In the genomic region with DNA sequence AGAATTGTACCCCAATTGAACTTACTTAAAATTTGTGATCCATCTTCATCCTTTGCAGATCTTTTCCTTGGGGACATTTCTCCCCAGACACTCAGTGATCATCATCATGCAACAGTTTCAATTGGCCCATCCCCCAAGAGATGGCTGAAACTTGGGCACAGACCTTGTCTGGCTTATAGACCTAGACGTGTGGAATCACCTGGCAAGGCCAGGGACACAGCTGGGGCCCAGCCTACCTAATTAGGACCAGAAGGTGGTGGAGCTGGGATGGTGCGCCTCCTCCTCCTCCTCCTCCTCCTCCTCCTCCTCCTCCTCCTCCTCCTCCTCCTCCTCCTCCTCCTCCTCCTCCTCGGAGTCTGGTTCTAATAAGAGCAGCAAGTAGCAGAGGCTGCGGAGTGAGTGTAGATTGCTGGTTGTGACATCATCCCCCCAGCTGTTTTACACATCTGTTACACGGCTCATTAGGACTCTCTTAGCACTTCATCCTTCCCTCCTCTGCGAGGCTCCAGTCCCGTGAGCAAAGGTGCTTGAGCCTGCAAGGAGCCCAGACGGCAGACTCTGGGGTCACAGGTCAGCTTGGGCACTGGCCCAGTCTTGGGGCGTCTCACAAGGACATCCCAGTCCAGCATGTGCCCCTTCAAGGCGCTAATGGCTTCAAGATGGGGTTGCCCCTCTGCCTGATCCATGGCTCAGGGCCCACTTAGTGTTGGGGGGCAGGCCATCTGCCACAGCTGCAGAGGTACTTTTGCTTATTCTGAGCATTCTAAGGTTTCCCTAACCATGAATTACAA, we compare ENCODE assay signal across 33 mouse cellular contexts. TPM values are rescaled to one million over a fixed set of nuclear protein-coding genes. Genes with fewer than 3 reads are reported as not detected.
DNase-seq lines count a peak whose midpoint lies in the region; ATAC-seq and TF ChIP-seq lines count a peak whose summit lies in the region.
"Had no signal": no experiment of that assay in that cellular context is flagged by ENCODE, and none has a peak within 500 bp of the region (broad histone marks: within the 10 kb centered on the region; RNA-seq: fewer than 3 reads in every experiment).

No protein-coding gene starts in this region.

- no peak for TF ChIP-seq EP300 in stomach, postnatal 0 days (optimal IDR thresholded peaks at IDR 0.05)

- ATAC-seq in embryonic facial prominence, embryonic 11.5 days (replicated peaks; ENCODE audit: insufficient number of reproducible peaks, low FRiP score, low TSS enrichment, low read depth) = 0 out of 2 replicates have a peak, but pooled peaks have one; percentile 70
- ATAC-seq in limb, embryonic 15.5 days (ENCODE audit: insufficient number of reproducible peaks, low FRiP score, low TSS enrichment, low read depth) = no peak
- no peak for ATAC-seq in stomach, postnatal 0 days (ENCODE audit: low FRiP score, low TSS enrichment)
- ATAC-seq: forebrain, postnatal 0 days; hindbrain, postnatal 0 days; intestine, embryonic 16.5 days had no signal

- no peak overlapping the region for H3K9ac ChIP-seq in embryonic facial prominence, embryonic 11.5 days (replicated peaks; ENCODE audit: low read length)
- no peak overlapping the region for H3K9ac ChIP-seq in limb, embryonic 15.5 days
- H3K9ac ChIP-seq in stomach, postnatal 0 days (ENCODE audit: low read length) = no peak overlapping the region
- H3K9ac ChIP-seq: embryonic facial prominence, embryonic 12.5 days; forebrain, embryonic 12.5 days; forebrain, postnatal 0 days; hindbrain, embryonic 12.5 days; liver, embryonic 14.5 days; midbrain, embryonic 12.5 days; neural tube, embryonic 13.5 days had no signal

- peak; percentile 66 for DNase-seq in embryo, embryonic 11 days
- DNase-seq in embryonic facial prominence, embryonic 11.5 days (ENCODE audit: low spot score) = peak; percentile 48
- peak; percentile 77 for DNase-seq in limb, embryonic 10.5 days (ENCODE audit: low spot score)
- DNase-seq in urinary bladder, postnatal 14 days (ENCODE audit: low spot score) = no peak
- no peak for DNase-seq in cerebellum, adult 9-10 months
- no peak for DNase-seq in stomach, postnatal 0 days (ENCODE audit: low spot score)
- DNase-seq: adrenal gland, postnatal 25 days; cerebellum, adult 11-12 months; cerebellum, postnatal 14 days; forebrain, postnatal 0 days; gastrocnemius, postnatal 14 days; heart, postnatal 36 days; kidney, adult 9 months; kidney, postnatal 10 days; liver; lung, adult 2 months; lung, postnatal 10 days; thymus, postnatal 4 days had no signal

- no peaks in the 10 kb centered on the region for H3K4me1 ChIP-seq in embryonic facial prominence, embryonic 11.5 days (ENCODE audit: control insufficient read depth, insufficient read depth, low read length)
- H3K4me1 ChIP-seq in limb, embryonic 10.5 days = peaks cover 24% of the 10 kb centered on the region
- peaks cover 3% of the 10 kb centered on the region; the same call in 1 of the 2 replicates for H3K4me1 ChIP-seq in limb, embryonic 15.5 days
- H3K4me1 ChIP-seq in stomach, postnatal 0 days (replicated peaks; ENCODE audit: control insufficient read depth, insufficient read depth) = no peaks in the 10 kb centered on the region
- H3K4me1 ChIP-seq: forebrain, embryonic 12.5 days; heart, embryonic 10.5 days; hindbrain, embryonic 12.5 days; midbrain, embryonic 12.5 days; neural tube, embryonic 13.5 days had no signal

- no peak overlapping the region for H3K4me3 ChIP-seq in embryonic facial prominence, embryonic 11.5 days (ENCODE audit: low read depth, low read length)
- no peak overlapping the region for H3K4me3 ChIP-seq in limb, embryonic 10.5 days
- H3K4me3 ChIP-seq in limb, embryonic 15.5 days = no peak overlapping the region
- no peak overlapping the region for H3K4me3 ChIP-seq in stomach, postnatal 0 days (ENCODE audit: low read depth, low read length)
- H3K4me3 ChIP-seq: embryonic facial prominence, embryonic 12.5 days; forebrain, embryonic 12.5 days; heart, embryonic 10.5 days; hindbrain, embryonic 12.5 days; midbrain, embryonic 12.5 days; myocyte; neural tube, embryonic 13.5 days had no signal

- H3K27me3 ChIP-seq in embryonic facial prominence, embryonic 11.5 days (ENCODE audit: control insufficient read depth, insufficient read depth, low read length) = no peaks in the 10 kb centered on the region
- no peaks in the 10 kb centered on the region for H3K27me3 ChIP-seq in limb, embryonic 10.5 days (ENCODE audit: low read depth, poor library complexity, severe bottlenecking)
- no peaks in the 10 kb centered on the region for H3K27me3 ChIP-seq in limb, embryonic 15.5 days
- H3K27me3 ChIP-seq in stomach, postnatal 0 days (ENCODE audit: control insufficient read depth, insufficient read depth, low read length) = no peaks in the 10 kb centered on the region
- H3K27me3 ChIP-seq: forebrain, embryonic 12.5 days; hindbrain, embryonic 12.5 days; midbrain, embryonic 12.5 days; neural tube, embryonic 13.5 days had no signal

- no peak overlapping the region for H3K27ac ChIP-seq in embryonic facial prominence, embryonic 11.5 days (replicated peaks; ENCODE audit: low read depth, low read length)
- peak overlapping the region; percentile 62 for H3K27ac ChIP-seq in limb, embryonic 10.5 days
- H3K27ac ChIP-seq in limb, embryonic 15.5 days = 0 out of 2 replicates have a peak overlapping the region, but pooled peaks have one; percentile 2
- no peak overlapping the region for H3K27ac ChIP-seq in stomach, postnatal 0 days (replicated peaks)
- H3K27ac ChIP-seq: embryonic facial prominence, embryonic 12.5 days; forebrain, embryonic 12.5 days; heart, embryonic 10.5 days; hindbrain, embryonic 12.5 days; hindbrain, postnatal 0 days; liver, embryonic 14.5 days; midbrain, embryonic 12.5 days; neural tube, embryonic 13.5 days had no signal

- H3K36me3 ChIP-seq in embryonic facial prominence, embryonic 11.5 days (replicated peaks; ENCODE audit: control insufficient read depth, insufficient read depth, low read depth, low read length) = no peaks in the 10 kb centered on the region
- H3K36me3 ChIP-seq in limb, embryonic 10.5 days = no peaks in the 10 kb centered on the region
- H3K36me3 ChIP-seq in limb, embryonic 15.5 days = no peaks in the 10 kb centered on the region
- no peaks in the 10 kb centered on the region for H3K36me3 ChIP-seq in stomach, postnatal 0 days (ENCODE audit: control insufficient read depth, insufficient read depth, low read length)
- H3K36me3 ChIP-seq: embryonic facial prominence, embryonic 12.5 days; forebrain, embryonic 12.5 days; heart, embryonic 10.5 days; hindbrain, embryonic 12.5 days; midbrain, embryonic 12.5 days; neural tube, embryonic 13.5 days had no signal

- no peak overlapping the region for H3K4me2 ChIP-seq in embryonic facial prominence, embryonic 11.5 days (ENCODE audit: low read depth, low read length)
- H3K4me2 ChIP-seq in limb, embryonic 15.5 days = no peak overlapping the region
- no peak overlapping the region for H3K4me2 ChIP-seq in stomach, postnatal 0 days (replicated peaks; ENCODE audit: low read depth)
- H3K4me2 ChIP-seq: embryonic facial prominence, embryonic 12.5 days; forebrain, embryonic 12.5 days; hindbrain, embryonic 12.5 days; midbrain, embryonic 12.5 days; neural tube, embryonic 13.5 days had no signal

- 28% methylated on average over 6 of the region's 10 CpGs for WGBS in embryonic facial prominence, embryonic 11.5 days
- WGBS in limb, embryonic 10.5 days = 24% methylated on average over 8 of the region's 10 CpGs
- 22% methylated on average over 9 of the region's 10 CpGs for WGBS in limb, embryonic 15.5 days
- 54% methylated on average over 9 of the region's 10 CpGs for WGBS in stomach, postnatal 0 days

- no peak for TF ChIP-seq CTCF in stomach, postnatal 0 days (IDR thresholded peaks at IDR 0.05; ENCODE audit: low read depth)

- H3K9me3 ChIP-seq in embryonic facial prominence, embryonic 11.5 days (replicated peaks; ENCODE audit: control insufficient read depth, low read length) = no peaks in the 10 kb centered on the region
- no peaks in the 10 kb centered on the region for H3K9me3 ChIP-seq in limb, embryonic 10.5 days (replicated peaks)
- H3K9me3 ChIP-seq in limb, embryonic 15.5 days = 0 out of 2 replicates have a peak, but pooled peaks cover 2% of the 10 kb centered on the region
- H3K9me3 ChIP-seq in stomach, postnatal 0 days (ENCODE audit: control insufficient read depth, low read length) = no peaks in the 10 kb centered on the region
- H3K9me3 ChIP-seq: forebrain, embryonic 12.5 days; heart, embryonic 10.5 days; hindbrain, embryonic 12.5 days; midbrain, embryonic 12.5 days; neural tube, embryonic 13.5 days had no signal

RNA-seq across cellular contexts. Expression of a gene that starts 58.9 kb away (rescaled TPM):
- not detected in 2 replicates for polyA plus RNA-seq in embryonic facial prominence, embryonic 11.5 days (2014; fragmentation: Nextera tagmentation; extraction: Ambion mirVana)
- not detected in 2 replicates for polyA plus RNA-seq in limb, embryonic 10.5 days (2016; fragmentation: Nextera tagmentation; extraction: Ambion mirVana)
- not detected in 2 replicates for polyA plus RNA-seq in limb, embryonic 15.5 days (2015; fragmentation: Nextera tagmentation; extraction: Ambion mirVana)
- not detected in 2 replicates for polyA plus RNA-seq in stomach, postnatal 0 days (2015; fragmentation: Nextera tagmentation; extraction: Ambion mirVana)
- polyA plus RNA-seq: embryonic facial prominence, embryonic 12.5 days; forebrain, embryonic 12.5 days; forebrain, postnatal 0 days; heart, embryonic 10.5 days; heart, embryonic 16.5 days; hindbrain, embryonic 12.5 days; hindbrain, postnatal 0 days; intestine, embryonic 16.5 days; large intestine, adult 2 months; liver, embryonic 14.5 days; lung, adult 2 months; midbrain, embryonic 12.5 days; midbrain, postnatal 0 days; myocyte; neural tube, embryonic 13.5 days; thymus, postnatal 0 days had no signal

Comparison
In these comparisons a context has a peak if more than half of its experiments do, and no peak if none do; other contexts are left out.
1. DNase-seq: peak in embryo, embryonic 11 days (single experiment), embryonic facial prominence, embryonic 11.5 days (single experiment) and limb, embryonic 10.5 days (single experiment); none in urinary bladder, postnatal 14 days (single experiment), cerebellum, adult 9-10 months (single experiment) and stomach, postnatal 0 days (single experiment).
2. H3K27ac ChIP-seq: peak in limb, embryonic 10.5 days (single experiment) and limb, embryonic 15.5 days (single experiment); none in embryonic facial prominence, embryonic 11.5 days (single experiment) and stomach, postnatal 0 days (single experiment).